Mouse (Mus musculus): ENCODE results near the gene E130218I03Rik.

E130218I03Rik gene

DNA sequence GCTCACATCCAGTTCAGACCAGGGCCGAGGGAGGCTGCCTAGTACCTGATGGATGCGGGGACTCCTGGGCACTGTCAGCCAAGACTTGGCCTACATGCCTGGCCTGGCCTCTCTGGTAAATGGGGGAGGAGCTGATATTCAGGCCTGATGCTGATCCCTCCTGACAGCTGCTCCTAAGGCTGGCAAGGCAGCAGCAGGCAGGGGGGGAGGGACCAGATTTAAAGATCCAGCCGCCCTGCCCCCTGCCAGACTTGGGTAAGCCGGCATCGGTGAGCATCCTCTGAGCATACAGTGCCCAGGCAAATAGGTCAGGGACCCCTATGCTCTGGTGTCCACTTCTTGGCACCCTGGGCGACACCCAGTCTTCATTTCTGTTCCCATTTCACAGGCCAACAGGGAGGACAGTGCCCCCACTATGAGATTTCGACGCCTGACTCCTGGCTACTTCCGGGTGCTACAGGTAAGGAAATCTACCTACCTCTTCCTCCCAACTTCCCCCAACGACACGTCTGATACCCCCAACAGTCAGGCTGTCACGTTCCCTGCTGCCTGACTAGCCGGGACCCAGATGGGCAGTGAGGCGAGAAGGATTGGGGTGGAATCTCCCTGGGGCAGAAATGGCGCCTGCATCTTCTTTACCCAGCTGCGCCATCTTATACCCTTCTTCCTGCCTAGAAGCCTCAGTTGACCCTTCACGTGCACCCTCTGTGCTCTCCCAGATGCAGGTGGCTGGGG is at the start of gene E130218I03Rik:
E130218I03Rik (plus strand) TSS at position 147 of the 735 bp plus-strand sequence.
- DNase-seq (ENCODE audit: low read depth, low spot score), result no peak

- no peak for DNase-seq (ENCODE audit: low read depth, low spot score)
Observed at GRCm38 (mm10) chr4:134199371-134199770, 44.1 kb upstream of the E130218I03Rik start.

DNA sequence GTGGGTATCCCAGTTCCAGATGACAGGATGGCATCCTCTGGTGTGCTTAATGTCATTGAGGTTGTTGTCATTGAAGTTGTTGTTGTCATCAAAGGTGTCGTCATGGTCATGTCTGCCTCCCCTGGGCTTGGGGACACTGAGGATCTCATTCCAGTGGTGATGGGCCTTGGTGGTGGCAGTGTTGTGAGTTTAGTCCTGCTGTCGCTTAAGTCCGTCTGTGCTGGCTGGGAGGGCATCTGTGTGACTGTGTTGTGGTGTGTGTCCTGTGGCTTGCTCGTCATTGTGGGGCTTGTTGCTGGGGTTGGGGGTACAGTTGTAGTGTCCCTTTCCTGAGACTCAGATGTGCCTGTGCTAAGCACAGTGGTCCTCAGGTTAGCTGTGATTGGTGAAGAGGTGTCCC is 40.6 kb upstream of the E130218I03Rik start, which contains the start of gene Gm7534:
Gm7534 (minus strand) TSS at position 101 of the 400 bp plus-strand sequence.
- DNase-seq (ENCODE audit: low read depth, low spot score), result no peak

DNA sequence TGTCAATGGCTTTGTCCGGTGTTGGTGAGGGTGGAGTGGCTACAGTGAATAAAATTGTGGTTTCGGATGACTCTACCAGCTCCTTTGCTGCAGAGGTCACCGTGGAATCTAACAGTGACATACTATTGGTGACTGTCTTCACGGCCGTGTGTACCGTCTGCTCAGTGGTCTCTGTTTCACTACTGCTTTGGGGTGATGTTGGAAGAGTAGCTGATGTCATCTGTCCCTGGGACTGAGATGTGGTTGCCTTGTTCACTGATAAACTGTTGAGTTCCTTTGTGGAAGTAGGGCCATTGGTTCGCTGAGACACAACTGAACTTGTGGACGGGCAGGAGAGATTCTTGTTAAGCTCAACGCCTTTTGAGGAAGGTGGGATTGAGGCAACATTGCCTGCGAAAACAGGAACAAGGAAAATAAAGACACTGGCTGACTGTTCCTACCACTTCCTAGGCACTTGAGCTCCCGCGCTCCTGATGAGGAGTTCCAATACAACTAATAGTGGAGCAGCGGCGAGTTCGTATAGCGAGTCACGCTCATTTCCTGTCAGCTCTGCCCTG is 40.0 kb upstream of the E130218I03Rik start:
- DNase-seq (ENCODE audit: low read depth, low spot score), result no peak

- DNase-seq (ENCODE audit: low read depth, low spot score), result no peak
Observed at GRCm38 (mm10) chr4:134206488-134207053, 36.9 kb upstream of the E130218I03Rik start.

GRCm38 (mm10) chr4:134222793-134223600 is 20.5 kb upstream of the E130218I03Rik start:
- DNase-seq (ENCODE audit: low read depth, low spot score), result no peak

DNA sequence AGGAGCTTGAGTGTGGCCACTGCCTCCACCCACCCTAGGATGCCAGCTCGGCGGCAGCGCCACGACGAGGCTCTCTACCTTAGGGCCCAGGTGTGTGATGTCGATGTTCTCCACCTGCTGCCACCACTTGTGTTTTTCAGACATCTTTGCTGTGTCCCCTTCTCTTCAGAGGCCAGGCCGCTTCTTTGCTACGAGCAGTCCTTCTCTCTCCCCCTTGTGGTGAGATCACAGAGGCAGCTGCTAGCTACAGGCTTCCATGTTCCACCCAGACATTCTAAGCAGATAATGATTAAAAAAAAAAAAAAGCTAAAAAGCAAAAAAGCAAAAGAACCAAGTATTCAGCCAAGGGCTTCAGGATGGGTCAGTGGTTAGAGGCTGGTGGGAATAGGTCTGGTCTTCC is 16.3 kb upstream of the E130218I03Rik start, which contains the start of gene Catsper4:
Catsper4 (minus strand) TSS at position 190 of the 400 bp plus-strand sequence.
- DNase-seq (ENCODE audit: low read depth, low spot score), result no peak

- no peak for DNase-seq (ENCODE audit: low read depth, low spot score)
Observed at GRCm38 (mm10) chr4:134230431-134230830, 13.0 kb upstream of the E130218I03Rik start.

DNA sequence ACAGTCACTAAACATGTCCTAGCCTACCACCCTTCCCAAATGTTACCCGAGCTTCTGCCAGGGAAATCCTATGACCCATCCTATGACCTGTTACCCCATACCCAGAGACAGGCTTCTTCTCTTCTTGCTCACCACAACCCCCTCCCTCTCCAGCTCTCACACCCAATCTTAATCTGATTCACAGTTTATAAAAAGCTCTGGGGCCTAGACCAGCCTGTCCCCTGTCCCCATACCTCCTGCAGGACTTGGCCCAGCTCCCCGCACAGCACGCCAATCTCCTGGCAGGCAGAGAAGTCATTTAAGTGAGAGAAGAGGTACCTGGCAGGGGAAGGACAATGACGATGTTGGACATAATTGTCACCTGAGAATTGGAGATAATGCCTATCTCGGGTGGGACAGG is 8.6 kb upstream of the E130218I03Rik start:
- DNase-seq (ENCODE audit: low read depth, low spot score), result no peak

DNA sequence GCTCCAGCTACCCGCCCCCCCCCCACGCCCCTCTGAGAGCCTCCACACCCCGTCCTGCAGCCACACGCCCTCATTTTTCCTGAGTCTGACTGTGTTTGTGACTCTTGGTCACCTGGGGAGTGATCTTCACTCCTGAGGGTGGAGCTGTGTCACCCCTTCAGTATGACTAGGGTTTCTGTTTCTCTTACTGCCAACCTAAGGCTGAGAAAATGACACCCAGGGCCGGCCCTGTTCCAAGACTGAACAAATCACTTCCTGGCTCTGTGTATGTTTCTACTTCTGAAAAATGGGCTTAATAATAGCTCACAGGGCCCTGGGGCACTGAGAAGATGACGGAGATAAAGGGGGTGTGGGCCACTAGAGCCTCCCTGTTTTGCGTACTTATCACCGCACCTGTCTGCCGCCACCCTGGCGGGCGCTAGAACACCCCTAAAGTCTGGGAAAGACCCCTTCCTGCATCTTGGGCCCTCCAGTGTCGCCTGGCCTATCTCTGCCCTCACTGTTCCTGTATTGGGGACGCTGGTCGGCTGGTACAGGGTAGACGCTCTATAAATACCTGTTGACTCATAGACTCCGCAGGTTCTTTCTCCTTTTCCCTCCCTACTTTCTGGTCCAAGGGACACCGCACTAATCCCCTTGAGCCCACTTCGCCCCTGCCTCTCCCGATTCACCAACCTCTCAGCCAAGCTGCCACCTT is 5.7 kb upstream of the E130218I03Rik start:
- DNase-seq (ENCODE audit: low read depth, low spot score), result no peak

DNA sequence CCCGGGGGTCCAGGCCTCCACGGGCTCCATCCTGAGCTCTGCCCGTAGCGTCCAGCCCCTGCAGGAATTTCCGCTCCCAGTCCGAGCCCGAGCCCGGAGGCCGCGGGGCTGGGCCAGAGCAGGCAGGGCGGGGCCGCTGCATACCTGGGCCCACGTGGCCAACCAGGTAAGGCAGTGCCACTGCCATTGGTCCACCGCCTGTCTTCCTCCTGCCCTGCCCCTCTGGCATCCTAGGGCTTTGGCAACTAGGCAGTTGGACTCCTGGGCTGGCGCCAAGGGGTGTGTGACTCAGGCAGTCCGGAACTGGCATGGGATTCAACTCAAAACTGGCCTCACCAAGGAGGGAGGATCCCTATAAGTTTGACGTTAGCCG is 5.2 kb upstream of the E130218I03Rik start, which contains the start of gene Cnksr1:
Cnksr1 (minus strand) TSS at position 121 of the 373 bp plus-strand sequence.
- DNase-seq (ENCODE audit: low read depth, low spot score), result no peak

DNA sequence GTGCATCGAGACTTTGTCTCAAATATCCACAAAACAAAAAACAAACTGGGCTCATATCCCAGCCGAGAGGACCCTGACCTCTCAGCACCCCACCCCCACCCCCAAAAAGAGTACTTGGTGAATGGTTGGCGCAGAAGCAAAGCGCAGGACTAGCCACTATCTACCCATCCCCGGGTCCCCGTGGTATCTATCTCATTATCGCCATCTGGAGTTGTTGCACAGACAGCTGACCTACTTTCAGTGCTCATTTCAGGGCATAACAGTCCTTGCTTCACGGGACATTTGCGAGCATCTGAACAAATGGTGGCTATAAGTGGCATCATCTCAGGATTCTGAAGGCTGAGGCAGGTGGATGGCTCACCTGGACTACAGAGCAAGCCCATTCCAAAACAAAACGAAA is 4.8 kb upstream of the E130218I03Rik start:
- DNase-seq (ENCODE audit: low read depth, low spot score), result no peak

GRCm38 (mm10) chr4:134245148-134245843 is 1.8 kb downstream of the E130218I03Rik start, which contains the start of gene Zfp593:
Gene Zfp593, minus strand, starts transcription at chr4:134245592.
- DNase-seq (ENCODE audit: low read depth, low spot score), result peak; percentile 86

- no peak for DNase-seq (ENCODE audit: low read depth, low spot score)
Observed at GRCm38 (mm10) chr4:134246256-134246655, 2.8 kb downstream of the E130218I03Rik start.

GRCm38 (mm10) chr4:134246719-134247258 is 3.3 kb downstream of the E130218I03Rik start, which contains the start of gene Gm30191:
Gene Gm30191, plus strand, starts transcription at chr4:134246935.
- DNase-seq (ENCODE audit: low read depth, low spot score), result no peak

GRCm38 (mm10) chr4:134249651-134250050 is 6.2 kb downstream of the E130218I03Rik start:
- DNase-seq (ENCODE audit: low read depth, low spot score), result no peak

GRCm38 (mm10) chr4:134250116-134250929 is 6.9 kb downstream of the E130218I03Rik start:
- no peak for DNase-seq (ENCODE audit: low read depth, low spot score)

DNA sequence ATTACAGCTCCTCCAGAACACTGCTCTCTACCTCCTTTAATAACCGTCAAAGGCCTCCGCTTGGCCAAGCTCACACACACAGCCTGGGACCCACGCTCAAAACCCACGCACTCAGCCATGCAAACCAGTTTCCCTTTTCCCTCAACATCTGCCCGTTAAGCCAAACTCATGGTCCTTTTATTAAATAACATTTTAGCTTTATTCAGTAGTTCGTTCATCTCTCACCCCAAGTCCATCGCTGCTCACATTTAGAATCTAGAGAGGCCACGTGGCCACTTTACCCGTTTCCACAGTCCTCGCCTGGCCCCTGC is 7.4 kb downstream of the E130218I03Rik start:
- no peak for DNase-seq (ENCODE audit: low read depth, low spot score)
